Mouse (Mus musculus) myocyte (in vitro differentiated cells): ENCODE measurements at regions not wholly inside any gene's neighbourhood (a gene's known extent, or its start where the extent isn't known, plus 50 kb on each side); places are given as distances from the start of the nearest gene placed in this dataset.

Experiments used
- H3K27me3 ChIP-seq: one replicate; pipeline ENCODE4 v1.6.1; 2011; ENCODE audit not compliant: control insufficient read depth, insufficient read depth, insufficient read length
- H3K36me3 ChIP-seq: one replicate; pipeline ENCODE4 v1.6.1; 2011; ENCODE audit not compliant: control insufficient read depth, insufficient read depth
- H3K4me2 ChIP-seq: one replicate; pipeline ENCODE4 v1.6.1; 2011; ENCODE audit warnings: low read depth, control low read depth
- H3K4me3 ChIP-seq: one replicate; pipeline ENCODE4 v1.5.1; 2011; ENCODE audit warnings: mild to moderate bottlenecking, control low read depth, moderate library complexity
- H3K79me2 ChIP-seq: one replicate; pipeline ENCODE4 v1.6.1; 2011; ENCODE audit not compliant: control insufficient read depth, insufficient read depth
- H3ac ChIP-seq: one replicate; pipeline ENCODE4 v1.6.1; 2011; ENCODE audit not compliant: control insufficient read depth, insufficient read length
- CEBPB ChIP-seq: IDR thresholded peaks from 2 replicates; pipeline ENCODE4 v1.6.1; 2011; ENCODE audit warnings: mild to moderate bottlenecking, moderate library complexity; ENCODE audit not compliant: poor library complexity, insufficient read depth, severe bottlenecking
- E2F4 ChIP-seq: IDR thresholded peaks from one replicate; pipeline ENCODE4 v1.6.1; 2011; ENCODE audit warnings: mild to moderate bottlenecking, control low read depth, moderate library complexity; ENCODE audit not compliant: insufficient read depth
- MAX ChIP-seq: IDR thresholded peaks from one replicate; pipeline ENCODE4 v1.6.1; 2011; ENCODE audit warnings: low read depth, mild to moderate bottlenecking, control low read depth
- MYOD1 ChIP-seq, 3 experiments: IDR thresholded peaks; one replicate each; pipeline ENCODE4 v1.6.1; 2011; ENCODE audit warnings: control low read depth in 2 of 3, low read depth in 2 of 3, mild to moderate bottlenecking in 2 of 3, moderate library complexity in 1 of 3; ENCODE audit not compliant: insufficient read length in 2 of 3, control insufficient read depth in 1 of 3
- MYOG ChIP-seq, 3 experiments: IDR thresholded peaks; one replicate each; pipeline ENCODE4 v1.6.1; 2011; ENCODE audit warnings: control low read depth in 2 of 3, low read depth in 2 of 3, mild to moderate bottlenecking in 2 of 3; ENCODE audit not compliant: insufficient read length in 2 of 3, control insufficient read depth in 1 of 3, insufficient read depth in 1 of 3
- POLR2A ChIP-seq: IDR thresholded peaks from one replicate; pipeline ENCODE4 v1.6.1; 2011; ENCODE audit warnings: low read depth, mild to moderate bottlenecking, control low read depth, moderate library complexity; ENCODE audit not compliant: insufficient read length
- POLR2AphosphoS2 ChIP-seq: IDR thresholded peaks from one replicate; pipeline ENCODE4 v1.6.1; 2011; ENCODE audit warnings: low read depth, control low read depth; ENCODE audit not compliant: insufficient read length
- REST ChIP-seq: IDR thresholded peaks from one replicate; pipeline ENCODE4 v1.6.1; 2011; ENCODE audit warnings: mild to moderate bottlenecking, control low read depth, moderate library complexity; ENCODE audit not compliant: insufficient read depth, insufficient read length
- SRF ChIP-seq: IDR thresholded peaks from one replicate; pipeline ENCODE4 v1.6.1; 2011; ENCODE audit warnings: low read depth; ENCODE audit not compliant: control insufficient read depth, insufficient read length
- TCF12 ChIP-seq: IDR thresholded peaks from one replicate; pipeline ENCODE4 v1.6.1; 2011; ENCODE audit warnings: mild to moderate bottlenecking, control low read depth; ENCODE audit not compliant: poor library complexity, insufficient read depth, severe bottlenecking
- TCF3 ChIP-seq: IDR thresholded peaks from one replicate; pipeline ENCODE4 v1.6.1; 2011; ENCODE audit warnings: low read depth, control low read depth; ENCODE audit not compliant: insufficient read length
- USF1 ChIP-seq: IDR thresholded peaks from one replicate; pipeline ENCODE4 v1.6.1; 2011; ENCODE audit warnings: low read depth, mild to moderate bottlenecking, control low read depth, moderate library complexity

GRCm38 (mm10) chr2:179112951-179113350 is 329.3 kb upstream of the Cdh4 start:
- TF ChIP-seq E2F4 = no peak
- TF ChIP-seq POLR2A = no peak
- no peak for TF ChIP-seq SRF

GRCm38 (mm10) chr2:179128018-179128417 is 314.2 kb upstream of the Cdh4 start:
- no peaks in the 10 kb centered on the region for H3K79me2 ChIP-seq
- H3K27me3 ChIP-seq = no peaks in the 10 kb centered on the region
- TF ChIP-seq USF1 (no peak), CEBPB (no peak), MYOD1 (IDR thresholded peaks at IDR 0.05; ENCODE audit: control insufficient read depth in 1 of 3, insufficient read length in 2 of 3, low read depth in 2 of 3) (no peak), SRF (no peak), REST (no peak), TCF12 (no peak)
- no peak overlapping the region for H3K4me3 ChIP-seq
- H3ac ChIP-seq = no peak overlapping the region
- H3K36me3 ChIP-seq = no peaks in the 10 kb centered on the region
- no peak overlapping the region for H3K4me2 ChIP-seq

More at GRCm38 (mm10) chr2:179112951-179113350, 329.3 kb upstream of the Cdh4 start:
- Histone ChIP-seq H3K36me3 (no peaks in the 10 kb centered on the region), H3K79me2 (no peaks in the 10 kb centered on the region), H3K4me3 (no peak overlapping the region), H3ac (no peak overlapping the region), H3K27me3 (no peaks in the 10 kb centered on the region), H3K4me2 (no peak overlapping the region)

DNA sequence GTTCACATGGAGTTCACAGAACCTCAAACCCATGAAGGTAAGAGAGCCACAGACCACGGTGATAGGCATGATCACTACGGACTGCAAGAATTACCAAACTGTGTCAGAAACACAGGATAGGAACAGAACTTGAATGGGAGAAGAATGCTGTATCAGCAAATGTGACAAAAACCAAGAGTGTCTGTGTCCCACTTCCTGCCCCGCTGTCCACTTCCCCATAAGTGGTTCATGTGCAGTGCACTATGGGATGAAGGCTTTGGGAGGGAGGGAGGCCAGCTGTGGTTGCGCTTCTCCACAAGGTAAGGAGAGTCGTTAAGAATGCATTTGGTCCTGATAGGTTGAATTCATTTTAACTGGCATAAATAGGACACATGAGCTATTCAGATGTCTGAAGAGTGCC is 313.8 kb upstream of the Cdh4 start:
- H3K79me2 ChIP-seq = no peaks in the 10 kb centered on the region
- H3K36me3 ChIP-seq = no peaks in the 10 kb centered on the region
- H3K27me3 ChIP-seq = no peaks in the 10 kb centered on the region
- TF ChIP-seq MAX = no peak
- no peak for TF ChIP-seq REST
- TF ChIP-seq MYOG (IDR thresholded peaks at IDR 0.05; ENCODE audit: control insufficient read depth in 1 of 3, insufficient read depth in 1 of 3, insufficient read length in 2 of 3, low read depth in 2 of 3) = no peak
- TF ChIP-seq POLR2A = no peak
- no peak overlapping the region for H3K4me2 ChIP-seq
- H3ac ChIP-seq = no peak overlapping the region
- no peak overlapping the region for H3K4me3 ChIP-seq

DNA sequence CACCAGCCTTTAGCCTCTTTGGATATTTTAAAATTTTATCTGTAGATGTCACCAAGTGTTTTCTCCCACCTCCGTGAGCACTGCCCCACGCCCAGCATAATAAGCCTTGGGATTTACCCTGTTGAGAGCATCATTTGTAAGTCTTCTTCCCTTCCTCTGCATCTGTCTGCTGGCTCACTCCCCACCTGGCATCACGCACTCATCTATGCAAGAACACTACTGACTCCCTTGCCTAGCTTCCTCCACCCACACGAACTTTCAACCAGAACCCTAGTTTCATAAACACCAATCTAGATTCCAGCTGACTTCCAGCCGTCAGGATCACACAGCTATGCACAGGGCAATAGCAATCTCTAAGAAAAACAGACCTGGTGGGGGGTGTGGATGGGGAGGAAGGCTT is 311.2 kb upstream of the Cdh4 start:
- Histone ChIP-seq H3K36me3 (no peaks in the 10 kb centered on the region), H3K4me3 (no peak overlapping the region), H3ac (no peak overlapping the region), H3K4me2 (no peak overlapping the region), H3K27me3 (no peaks in the 10 kb centered on the region), H3K79me2 (no peaks in the 10 kb centered on the region)
- TF ChIP-seq POLR2AphosphoS2 = no peak
- TF ChIP-seq MYOD1 (IDR thresholded peaks at IDR 0.05; ENCODE audit: control insufficient read depth in 1 of 3, insufficient read length in 2 of 3, low read depth in 2 of 3) = no peak
- TF ChIP-seq USF1 = no peak
- no peak for TF ChIP-seq SRF

DNA sequence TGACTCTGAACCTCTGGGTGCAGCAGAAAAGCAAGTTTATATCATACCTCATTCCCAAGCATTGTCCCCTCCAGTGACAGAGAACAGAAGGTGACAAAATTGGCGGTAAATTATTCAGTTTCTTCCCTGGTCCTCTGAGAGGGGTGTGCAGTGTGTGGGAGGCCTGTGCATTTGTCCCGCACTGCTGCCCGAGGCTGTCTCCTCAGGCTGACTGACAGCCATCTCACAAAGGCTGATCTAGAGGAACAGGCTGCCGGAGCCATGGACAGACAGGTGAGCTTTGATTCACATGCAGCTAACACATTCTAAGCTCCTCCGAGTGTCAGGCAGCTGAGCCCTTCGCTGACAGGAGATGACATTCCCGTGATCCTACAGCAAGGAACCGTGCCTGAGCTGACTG is 299.9 kb upstream of the Cdh4 start:
- H3K27me3 ChIP-seq = no peaks in the 10 kb centered on the region
- no peaks in the 10 kb centered on the region for H3K79me2 ChIP-seq
- H3K4me2 ChIP-seq = no peak overlapping the region
- H3K36me3 ChIP-seq = no peaks in the 10 kb centered on the region
- no peak overlapping the region for H3ac ChIP-seq
- TF ChIP-seq TCF3 (no peak), TCF12 (no peak), MAX (no peak), SRF (no peak), USF1 (no peak)
- no peak overlapping the region for H3K4me3 ChIP-seq

DNA sequence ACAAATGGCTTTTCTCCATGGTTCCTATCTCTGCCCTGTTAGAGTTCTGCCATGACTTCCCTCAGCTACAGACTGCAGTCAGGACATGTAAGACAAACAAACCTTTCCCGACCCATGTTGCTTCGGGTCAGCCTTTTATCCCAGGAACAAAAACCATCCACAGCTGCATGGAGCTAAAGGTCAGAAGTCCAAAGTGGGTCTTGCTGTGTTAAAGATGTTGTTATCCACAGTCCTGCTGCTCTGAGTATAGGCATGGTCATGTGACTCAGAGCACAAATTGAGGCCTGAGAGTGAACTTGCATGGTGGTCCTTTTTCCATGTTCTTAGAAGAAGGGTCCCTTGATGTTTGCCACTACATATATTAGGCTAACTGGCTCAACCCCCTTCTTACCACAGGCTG is 296.5 kb upstream of the Cdh4 start:
- Histone ChIP-seq H3K4me2 (no peak overlapping the region), H3ac (no peak overlapping the region), H3K4me3 (no peak overlapping the region), H3K79me2 (no peaks in the 10 kb centered on the region), H3K36me3 (no peaks in the 10 kb centered on the region), H3K27me3 (no peaks in the 10 kb centered on the region)
- no peak for TF ChIP-seq MAX
- no peak for TF ChIP-seq USF1
- no peak for TF ChIP-seq POLR2A
- no peak for TF ChIP-seq REST
- no peak for TF ChIP-seq CEBPB
- TF ChIP-seq MYOG (IDR thresholded peaks at IDR 0.05; ENCODE audit: control insufficient read depth in 1 of 3, insufficient read depth in 1 of 3, insufficient read length in 2 of 3, low read depth in 2 of 3) = no peak
- no peak for TF ChIP-seq TCF12
